Mouse (Mus musculus) hematopoietic stem cell, adult 5-6 weeks (primary cell): ENCODE measurements around the gene Fen1. TPM values are rescaled to one million over a fixed set of nuclear protein-coding genes. Genes with fewer than 3 reads are reported as not detected.
"Not testable (repeated sequence)": the region's sequence is repeated elsewhere in the genome, so short reads cannot be mapped to it uniquely, and the experiment has no call there.

Source experiments
- ATAC-seq, 2 experiments: fragments of 125-278 bp in 1 of 2; replicated peaks in 1 of 2; 2 replicates each; pipeline ENCODE4 v1.8.0; 2016 to 2017; ENCODE audit warnings: inconsistent platforms in 2 of 2, mild to moderate bottlenecking in 2 of 2, moderate number of reproducible peaks in 2 of 2, low read depth in 1 of 2, moderate TSS enrichment in 1 of 2; ENCODE audit not compliant: low FRiP score in 2 of 2, poor library complexity in 2 of 2, severe bottlenecking in 2 of 2, insufficient read depth in 1 of 2, low TSS enrichment in 1 of 2
- total RNA-seq: library from RNA; stranded (forward); fragments of 172-1452, 232-1000 nt; gene quantifications from 2 replicates; pipeline ENCODE4 v1.2.3, GENCODE M21; 2017

Gene Fen1
- total RNA-seq, 1 experiment from 2014 or later, result 90.2 TPM

GRCm38 (mm10) chr19:10169692-10170330, 34.2 kb downstream of the Fen1 start:
- not testable (repeated sequence) for ATAC-seq

GRCm38 (mm10) chr19:10169179-10169578, 34.8 kb downstream of the Fen1 start:
- ATAC-seq, result no peak

GRCm38 (mm10) chr19:10168441-10168840, 35.5 kb downstream of the Fen1 start:
- ATAC-seq, result no peak

- no peak for ATAC-seq
Measured at GRCm38 (mm10) chr19:10167951-10168350, 36.0 kb downstream of the Fen1 start.

GRCm38 (mm10) chr19:10167112-10167511, 36.9 kb downstream of the Fen1 start:
- no peak for ATAC-seq

- ATAC-seq, result not testable (repeated sequence)
Measured at GRCm38 (mm10) chr19:10165928-10166327, 38.0 kb downstream of the Fen1 start.

GRCm38 (mm10) chr19:10163896-10164295, 40.1 kb downstream of the Fen1 start:
- no peak for ATAC-seq

GRCm38 (mm10) chr19:10157725-10158124, 46.2 kb downstream of the Fen1 start:
- no peak for ATAC-seq

GRCm38 (mm10) chr19:10149189-10149588, 54.8 kb downstream of the Fen1 start:
- no peak for ATAC-seq

Other genes starting within 250 kb of the Fen1 start
- 535 and 658 TPM in 2 replicates for gene Fth1, start 223.6 kb downstream of the Fen1 start, total RNA-seq
- 2.5 TPM in 1 of 2 replicates, not detected in the other for gene Best1, start 202.5 kb downstream of the Fen1 start, total RNA-seq
- gene Rab3il1, start 202.5 kb downstream of the Fen1 start, total RNA-seq, result 11.2 and 13.1 TPM in 2 replicates
- gene Fads3, start 162.6 kb downstream of the Fen1 start, total RNA-seq, result 3.4 and 6.3 TPM in 2 replicates
- 30.7 and 36.4 TPM in 2 replicates for gene Fads2, start 102.4 kb downstream of the Fen1 start, total RNA-seq
- gene Fads1, start 21.3 kb downstream of the Fen1 start, total RNA-seq, result 25.9 and 34.0 TPM in 2 replicates
- 102 and 111 TPM in 2 replicates for gene Tmem258, start 155 bp downstream of the Fen1 start, total RNA-seq
- not detected in 2 replicates for gene Myrf, start 36.6 kb upstream of the Fen1 start, total RNA-seq
- 0.06 TPM in 1 of 2 replicates, not detected in the other for gene Dagla, start 100.7 kb upstream of the Fen1 start, total RNA-seq
- gene Syt7, start 184.9 kb upstream of the Fen1 start, total RNA-seq, result not detected in 2 replicates